Mouse (Mus musculus) olfactory bulb, adult 2 months (tissue): ENCODE results near the gene Slc39a9. TPM values are rescaled to one million over a fixed set of nuclear protein-coding genes. Genes with fewer than 3 reads are reported as not detected.

Experiments used
- H3K27ac ChIP-seq: fragments of 200-500 bp; 2 replicates; pipeline ENCODE4 v1.5.1; 2012; ENCODE audit warnings: low read depth, low read length; ENCODE audit not compliant: insufficient read depth
- H3K4me1 ChIP-seq: fragments of 200-500 bp; 2 replicates; pipeline ENCODE4 v1.6.1; 2012; ENCODE audit warnings: low read length; ENCODE audit not compliant: control insufficient read depth, insufficient read depth
- H3K4me3 ChIP-seq: fragments of 200-500 bp; 2 replicates; pipeline ENCODE4 v1.5.1; 2012; ENCODE audit warnings: mild to moderate bottlenecking, low read depth, low read length, moderate library complexity; ENCODE audit not compliant: insufficient read depth
- CTCF ChIP-seq: fragments of 200-500 bp; IDR thresholded peaks from 2 replicates; pipeline ENCODE4 v1.5.1; 2012; ENCODE audit warnings: low read depth, mild to moderate bottlenecking, low read length, moderate library complexity; ENCODE audit not compliant: insufficient read depth
- POLR2A ChIP-seq: fragments of 200-500 bp; IDR thresholded peaks from 2 replicates; pipeline ENCODE4 v1.6.1; 2012; ENCODE audit warnings: mild to moderate bottlenecking, low read depth, low read length, moderate library complexity; ENCODE audit not compliant: insufficient read depth
- WGBS: fragments of 180-500 bp; shearing (Covaris S2); methylation state at CpG from one replicate; pipeline ENCODE4 v1.1.7; 2018; 5-methylcytosine and 5-hydroxymethylcytosine counted together
- polyA plus RNA-seq: library from polyadenylated mRNA; stranded (reverse); fragments of >200 nt; gene quantifications from 2 replicates; pipeline ENCODE4 v1.2.4, GENCODE M21; 2012; ENCODE audit warnings: low replicate concordance; ENCODE audit not compliant: missing spikeins, insufficient read depth, insufficient read length

Slc39a9 gene
- polyA plus RNA-seq, 1 experiment = not detected

GRCm38 (mm10) chr12:80698526-80699143 lies 55.0 kb downstream of the Slc39a9 start:
- WGBS = 97% methylated on average over 5 of the region's 5 CpGs
- Histone ChIP-seq H3K4me3 (no peak overlapping the region), H3K4me1 (no peaks in the 10 kb centered on the region), H3K27ac (no peak overlapping the region)
- TF ChIP-seq POLR2A = no peak
- TF ChIP-seq CTCF = no peak

GRCm38 (mm10) chr12:80699144-80699531 lies 55.5 kb downstream of the Slc39a9 start:
- H3K27ac ChIP-seq = no peak overlapping the region
- TF ChIP-seq CTCF (no peak), POLR2A (no peak)
- 92% methylated on average over 2 of the region's 2 CpGs for WGBS
- H3K4me3 ChIP-seq = no peak overlapping the region
- H3K4me1 ChIP-seq = no peaks in the 10 kb centered on the region

- 42% methylated on average over 7 of the region's 7 CpGs for WGBS
- TF ChIP-seq CTCF (no peak), POLR2A (no peak)
- Histone ChIP-seq H3K27ac (no peak overlapping the region), H3K4me1 (peaks cover 6% of the 10 kb centered on the region), H3K4me3 (no peak overlapping the region)
Observed at GRCm38 (mm10) chr12:80701332-80701731, 57.6 kb downstream of the Slc39a9 start.

GRCm38 (mm10) chr12:80706208-80706914 lies 62.7 kb downstream of the Slc39a9 start:
- no peak overlapping the region for H3K27ac ChIP-seq
- 45% methylated on average over 11 of the region's 11 CpGs for WGBS
- no peak overlapping the region for H3K4me3 ChIP-seq
- TF ChIP-seq POLR2A (no peak), CTCF (no peak)
- peaks cover 11% of the 10 kb centered on the region for H3K4me1 ChIP-seq

- H3K4me1 ChIP-seq = peaks cover 11% of the 10 kb centered on the region
- H3K27ac ChIP-seq = no peak overlapping the region
- 36% methylated on average over 6 of the region's 6 CpGs for whole genome bisulfite sequencing
- H3K4me3 ChIP-seq = no peak overlapping the region
- TF ChIP-seq POLR2A (no peak), CTCF (no peak)
Observed at GRCm38 (mm10) chr12:80706915-80707604, 63.4 kb downstream of the Slc39a9 start.

GRCm38 (mm10) chr12:80715915-80716314 lies 72.2 kb downstream of the Slc39a9 start:
- TF ChIP-seq POLR2A (no peak), CTCF (no peak)
- 73% methylated on average over 6 of the region's 6 CpGs for WGBS
- H3K4me1 ChIP-seq = no peaks in the 10 kb centered on the region
- no peak overlapping the region for H3K27ac ChIP-seq
- no peak overlapping the region for H3K4me3 ChIP-seq

- TF ChIP-seq POLR2A (no peak), CTCF (no peak)
- WGBS = 71% methylated on average over 2 of the region's 2 CpGs
- no peak overlapping the region for H3K4me3 ChIP-seq
- H3K27ac ChIP-seq = no peak overlapping the region
- H3K4me1 ChIP-seq = no peaks in the 10 kb centered on the region
Observed at GRCm38 (mm10) chr12:80719141-80719540, 75.5 kb downstream of the Slc39a9 start.

- Histone ChIP-seq H3K27ac (no peak overlapping the region), H3K4me3 (no peak overlapping the region), H3K4me1 (no peaks in the 10 kb centered on the region)
- TF ChIP-seq CTCF = no peak
- TF ChIP-seq POLR2A = no peak
- 72% methylated on average over 12 of the region's 12 CpGs for WGBS
Observed at GRCm38 (mm10) chr12:80720507-80720906, 76.8 kb downstream of the Slc39a9 start.

- Histone ChIP-seq H3K27ac (no peak overlapping the region), H3K4me1 (no peaks in the 10 kb centered on the region), H3K4me3 (no peak overlapping the region)
- TF ChIP-seq CTCF = no peak
- TF ChIP-seq POLR2A = no peak
- WGBS = 92% methylated on average over 15 of the region's 15 CpGs
Observed at GRCm38 (mm10) chr12:80721458-80721857, 77.8 kb downstream of the Slc39a9 start.
